Mouse (Mus musculus): Measurements from ENCODE around the gene Cpm.

GRCm38 (mm10) chr10:117620934-117621501 is 8.3 kb upstream of the Cpm start:
- TF ChIP-seq GATA1 (IDR thresholded peaks at IDR 0.05; ENCODE audit: borderline replicate concordance, low read length) (no peak), CTCF (IDR thresholded peaks at IDR 0.05; ENCODE audit: low read depth, low read length) (no peak)
